Mouse (Mus musculus): ENCODE measurements around the gene Celf2.

GRCm38 (mm10) chr2:6795995-6796588 lies 713.3 kb downstream of the Celf2 start:
- TF ChIP-seq CTCF (IDR thresholded peaks at IDR 0.05; ENCODE audit: extremely low read depth, insufficient read length, insufficient replicate concordance, low read depth, low read length) (no peak), POLR2A (IDR thresholded peaks at IDR 0.05; ENCODE audit: low read depth, low read length) (no peak)
